Mouse (Mus musculus): Measurements from ENCODE around the gene Usp17ld.
"Not testable (repeated sequence)": the region's sequence is repeated elsewhere in the genome, so short reads cannot be mapped to it uniquely, and the experiment has no call there.

Gene Usp17ld

GRCm38 (mm10) chr7:103252405-103252804 lies at the start of gene Usp17ld:
Gene Usp17ld (minus strand): TSS chr7:103252505.
- not testable (repeated sequence) for DNase-seq (ENCODE audit: low read depth)

- DNase-seq (ENCODE audit: low read depth) = no peak
Observed at GRCm38 (mm10) chr7:103216696-103217095, 35.6 kb downstream of the Usp17ld start, which contains the start of gene Olfr594. Gene Olfr594 (plus strand): TSS chr7:103216996.

GRCm38 (mm10) chr7:103212050-103212449 lies 40.3 kb downstream of the Usp17ld start:
- DNase-seq (ENCODE audit: low read depth) = not testable (repeated sequence)

GRCm38 (mm10) chr7:103211562-103211961 lies 40.7 kb downstream of the Usp17ld start, which contains the start of gene Olfr593:
Gene Olfr593 (plus strand): TSS chr7:103211862.
- DNase-seq (ENCODE audit: low read depth) = no peak
